Mouse (Mus musculus) thymus, postnatal 36 days (tissue): ENCODE measurements around the gene Cfap45.

Experiments
- DNase-seq, 2 experiments: peaks; one replicate each; pipeline ENCODE4 v3.0.0; 2022; ENCODE audit warnings: mixed read lengths in 2 of 2

Cfap45 gene

GRCm38 (mm10) chr1:172497428-172497827 is 23.2 kb upstream of the Cfap45 start:
- DNase-seq: no peak

- peak; percentile 73 to 75 for DNase-seq
Observed at GRCm38 (mm10) chr1:172499765-172500441, 20.7 kb upstream of the Cfap45 start, which contains the start of gene Tagln2. Gene Tagln2 (plus strand): TSS chr1:172500047.

GRCm38 (mm10) chr1:172500451-172501370 is 19.9 kb upstream of the Cfap45 start:
- peak; percentile 35 to 52 for DNase-seq

- DNase-seq: peak; percentile 81 to 84
Observed at GRCm38 (mm10) chr1:172501371-172502144, 19.0 kb upstream of the Cfap45 start.

GRCm38 (mm10) chr1:172502145-172503110 is 18.2 kb upstream of the Cfap45 start:
- peak; percentile 28 to 50 for DNase-seq

- DNase-seq: no peak
Observed at GRCm38 (mm10) chr1:172503111-172503997, 17.2 kb upstream of the Cfap45 start.

- no peak for DNase-seq
Observed at GRCm38 (mm10) chr1:172504756-172505155, 15.8 kb upstream of the Cfap45 start.

GRCm38 (mm10) chr1:172507001-172507400 is 13.6 kb upstream of the Cfap45 start:
- no peak for DNase-seq

- DNase-seq: no peak
Observed at GRCm38 (mm10) chr1:172507701-172508100, 12.9 kb upstream of the Cfap45 start.

- DNase-seq: no peak
Observed at GRCm38 (mm10) chr1:172508172-172508571, 12.4 kb upstream of the Cfap45 start.

- DNase-seq: no peak
Observed at GRCm38 (mm10) chr1:172509235-172509634, 11.4 kb upstream of the Cfap45 start.

- no peak for DNase-seq
Observed at GRCm38 (mm10) chr1:172509983-172510382, 10.6 kb upstream of the Cfap45 start.

- no peak for DNase-seq
Observed at GRCm38 (mm10) chr1:172510421-172510972, 10.1 kb upstream of the Cfap45 start.

- peak; percentile 76 to 83 for DNase-seq
Observed at GRCm38 (mm10) chr1:172512962-172513361, 7.6 kb upstream of the Cfap45 start.

- DNase-seq: peak; percentile 74 to 80
Observed at GRCm38 (mm10) chr1:172513525-172514212, 6.9 kb upstream of the Cfap45 start.

GRCm38 (mm10) chr1:172514213-172514529 is 6.4 kb upstream of the Cfap45 start:
- no peak for DNase-seq

- DNase-seq: peak in 1 of 2 experiments; percentile 4
Observed at GRCm38 (mm10) chr1:172514551-172515268, 5.9 kb upstream of the Cfap45 start.

GRCm38 (mm10) chr1:172515396-172515795 is 5.2 kb upstream of the Cfap45 start:
- DNase-seq: peak in 1 of 2 experiments; percentile 9

- DNase-seq: peak in 1 of 2 experiments; percentile 14
Observed at GRCm38 (mm10) chr1:172518013-172518412, 2.6 kb upstream of the Cfap45 start.
